Mouse (Mus musculus): ENCODE data around the gene Bri3bp.

GRCm38 (mm10) chr5:125480434-125481231 lies 39.3 kb downstream of the Bri3bp start:
- TF ChIP-seq MYOG (IDR thresholded peaks at IDR 0.05; ENCODE audit: control insufficient read depth in 1 of 3, insufficient read depth in 1 of 3, insufficient read length in 2 of 3, low read depth in 2 of 3): no peak
- TF ChIP-seq POLR2A (IDR thresholded peaks at IDR 0.05; ENCODE audit: insufficient read length, low read depth): no peak
- no peak for TF ChIP-seq MYOD1 (IDR thresholded peaks at IDR 0.05; ENCODE audit: control insufficient read depth in 1 of 3, insufficient read length in 2 of 3, low read depth in 2 of 3)
- no peak for TF ChIP-seq POLR2AphosphoS2 (IDR thresholded peaks at IDR 0.05; ENCODE audit: insufficient read length, low read depth)
- no peak for TF ChIP-seq E2F4 (IDR thresholded peaks at IDR 0.05; ENCODE audit: insufficient read depth)
- no peak for TF ChIP-seq MAX (IDR thresholded peaks at IDR 0.05; ENCODE audit: low read depth)
- no peak for TF ChIP-seq TCF12 (IDR thresholded peaks at IDR 0.05; ENCODE audit: insufficient read depth, poor library complexity, severe bottlenecking)
- no peak for TF ChIP-seq USF1 (IDR thresholded peaks at IDR 0.05; ENCODE audit: low read depth)

Data from myocyte (in vitro differentiated cells).